Comparison of ENCODE assay signal across 9 mouse cellular contexts in the genomic region with DNA sequence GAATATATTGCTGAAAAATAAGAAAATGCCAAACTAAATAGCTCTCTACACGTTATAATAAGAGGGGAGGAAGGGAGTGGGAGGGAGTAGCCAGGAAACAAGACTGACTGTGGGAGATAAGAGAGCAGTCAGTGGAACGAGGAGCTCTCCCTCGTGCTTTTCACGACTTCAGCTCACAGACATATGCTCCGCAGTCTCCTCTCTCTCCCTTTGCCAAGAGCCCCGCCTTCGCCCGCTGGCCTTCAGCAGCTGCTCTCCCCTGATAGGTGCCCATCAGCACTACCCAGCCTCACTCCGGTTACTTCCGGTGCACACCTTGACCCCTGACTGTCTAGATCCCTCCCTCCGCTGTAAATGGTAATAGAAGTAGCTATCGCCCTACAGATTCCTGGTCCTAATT.
DNase-seq lines count a peak whose midpoint lies in the region; ATAC-seq lines count a peak whose summit lies in the region.
"Had no signal": no experiment of that assay in that cellular context is flagged by ENCODE, and none has a peak within 500 bp of the region (broad histone marks: within the 10 kb centered on the region; RNA-seq: fewer than 3 reads in every experiment).

No protein-coding gene starts in this region.

- ATAC-seq in heart, embryonic 13.5 days (ENCODE audit: extremely low read depth, insufficient number of reproducible peaks, low FRiP score, low TSS enrichment), result peak; percentile 31; the same call in 1 of the 2 replicates
- ATAC-seq in liver, embryonic 15.5 days (ENCODE audit: insufficient read depth), result peak; percentile 80
- no peak for ATAC-seq in hindbrain, embryonic 11.5 days (ENCODE audit: low FRiP score)

- H3K4me3 ChIP-seq in heart, embryonic 13.5 days, result no peak overlapping the region
- H3K4me3 ChIP-seq in liver, embryonic 15.5 days (replicated peaks), result no peak overlapping the region
- H3K4me3 ChIP-seq in hindbrain, embryonic 11.5 days (ENCODE audit: low read depth, low read length), result no peak overlapping the region

- H3K4me2 ChIP-seq in heart, embryonic 13.5 days, result peak overlapping the region; percentile 50
- H3K4me2 ChIP-seq in liver, embryonic 15.5 days, result no peak overlapping the region
- no peak overlapping the region for H3K4me2 ChIP-seq in hindbrain, embryonic 11.5 days (replicated peaks; ENCODE audit: low read depth, low read length)

- H3K27me3 ChIP-seq in heart, embryonic 13.5 days (replicated peaks), result no peaks in the 10 kb centered on the region
- H3K27me3 ChIP-seq in liver, embryonic 15.5 days, result no peaks in the 10 kb centered on the region
- no peaks in the 10 kb centered on the region for H3K27me3 ChIP-seq in hindbrain, embryonic 11.5 days (ENCODE audit: control insufficient read depth, insufficient read depth, low read length)

- H3K9ac ChIP-seq in heart, embryonic 13.5 days, result 0 out of 2 replicates have a peak overlapping the region, but pooled peaks have one; percentile 1
- no peak overlapping the region for H3K9ac ChIP-seq in liver, embryonic 15.5 days
- no peak overlapping the region for H3K9ac ChIP-seq in hindbrain, embryonic 11.5 days (ENCODE audit: low read depth, low read length)

- H3K36me3 ChIP-seq in heart, embryonic 13.5 days, result no peaks in the 10 kb centered on the region
- no peaks in the 10 kb centered on the region for H3K36me3 ChIP-seq in liver, embryonic 15.5 days (replicated peaks)
- H3K36me3 ChIP-seq in hindbrain, embryonic 11.5 days (ENCODE audit: control insufficient read depth, insufficient read depth, low read length), result no peaks in the 10 kb centered on the region

- H3K27ac ChIP-seq in heart, embryonic 13.5 days (replicated peaks), result no peak overlapping the region
- H3K27ac ChIP-seq in liver, embryonic 15.5 days (replicated peaks), result no peak overlapping the region
- H3K27ac ChIP-seq in hindbrain, embryonic 11.5 days (ENCODE audit: low read depth, low read length), result no peak overlapping the region

- peaks cover 11% of the 10 kb centered on the region for H3K4me1 ChIP-seq in heart, embryonic 13.5 days
- H3K4me1 ChIP-seq in liver, embryonic 15.5 days (replicated peaks), result 0 out of 2 replicates have a peak, but pooled peaks cover 5% of the 10 kb centered on the region
- H3K4me1 ChIP-seq in hindbrain, embryonic 11.5 days (replicated peaks; ENCODE audit: control insufficient read depth, insufficient read depth, low read length), result no peaks in the 10 kb centered on the region

- WGBS in heart, embryonic 13.5 days, result 25% methylated on average over 12 of the region's 12 CpGs
- 21% methylated on average over 12 of the region's 12 CpGs for WGBS in liver, embryonic 15.5 days (ENCODE audit: insufficient replicate concordance)
- whole genome bisulfite sequencing in hindbrain, embryonic 11.5 days, result 69% methylated on average over 12 of the region's 12 CpGs

- peak; percentile 17 to 21 for DNase-seq in cerebellum, postnatal 36 days
- DNase-seq in cerebellum, adult 18-20 months, result no peak
- peak; percentile 11 for DNase-seq in R1 (ENCODE audit: low read depth, low spot score)
- DNase-seq in neural tube, embryonic 10.5 days (ENCODE audit: extremely low spot score, low spot score), result no peak
- DNase-seq in hindbrain, embryonic 11.5 days (ENCODE audit: low spot score), result no peak
- DNase-seq in urinary bladder, postnatal 4 days (ENCODE audit: low spot score in 2 of 2), result no peak
- DNase-seq: lung, postnatal 4 days had no signal

- H3K9me3 ChIP-seq in heart, embryonic 13.5 days, result no peaks in the 10 kb centered on the region
- no peaks in the 10 kb centered on the region for H3K9me3 ChIP-seq in liver, embryonic 15.5 days (replicated peaks)
- H3K9me3 ChIP-seq in hindbrain, embryonic 11.5 days (ENCODE audit: control insufficient read depth, low read length), result no peaks in the 10 kb centered on the region

Comparison
In these comparisons a context has a peak if more than half of its experiments do, and no peak if none do; other contexts are left out.
1. DNase-seq: peak in cerebellum, postnatal 36 days (2 of 2) and R1 (single experiment); none in cerebellum, adult 18-20 months (0 of 2), neural tube, embryonic 10.5 days (single experiment), hindbrain, embryonic 11.5 days (single experiment) and urinary bladder, postnatal 4 days (0 of 2).